Mouse (Mus musculus): ENCODE data around the gene Cyp46a1. TPM values are rescaled to one million over a fixed set of nuclear protein-coding genes. Genes with fewer than 3 reads are reported as not detected.

Gene Cyp46a1
- total and polyA plus RNA-seq, 3 experiments = not detected

DNA sequence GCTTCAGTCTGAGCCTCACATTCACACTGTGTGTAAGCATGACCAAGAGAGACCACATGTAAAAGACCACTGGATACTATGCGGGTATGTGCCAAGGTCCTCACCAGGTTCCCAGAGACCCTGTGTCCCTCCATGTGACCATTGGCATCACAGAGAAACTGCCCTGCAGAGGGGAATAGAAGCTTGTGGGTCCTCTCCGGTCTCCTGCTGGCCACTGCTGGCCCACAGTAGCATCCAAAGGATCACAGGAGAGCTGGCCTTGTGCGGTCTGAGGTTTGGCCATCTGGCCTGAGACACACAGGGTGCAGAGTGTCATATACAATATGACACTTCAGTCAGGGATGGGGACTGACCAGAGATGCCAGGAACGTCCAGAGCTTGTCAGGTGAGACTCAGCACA, 24.1 kb upstream of the Cyp46a1 start:
- Histone ChIP-seq H3K27me3 (replicated peaks) (peaks cover 40% of the 10 kb centered on the region), H3K27ac (ENCODE audit: insufficient read depth, low read depth) (no peak overlapping the region), H3K36me3 (replicated peaks in 1 of 2; ENCODE audit: control insufficient read depth in 1 of 2, insufficient read depth in 1 of 2, low read length in 1 of 2) (no peaks in the 10 kb centered on the region), H3K9me3 (replicated peaks; ENCODE audit: low read length) (peaks cover 7% of the 10 kb centered on the region), H3K4me3 (replicated peaks in 1 of 3; ENCODE audit: low read depth in 2 of 3, low read length in 2 of 3, poor library complexity in 1 of 3) (no peak overlapping the region), H3K79me2 (replicated peaks; ENCODE audit: control insufficient read depth, extremely low read depth, insufficient read depth, poor library complexity, severe bottlenecking) (no peaks in the 10 kb centered on the region), H3K4me1 (ENCODE audit: control insufficient read depth in 1 of 2, insufficient read depth in 2 of 2) (peaks cover 0 to 23% of the 10 kb centered on the region in 2 experiments; a peak in 2 of 4 replicates), H3K4me2 (ENCODE audit: insufficient read depth, low read depth, poor library complexity, severe bottlenecking) (no peak overlapping the region), H3K9ac (ENCODE audit: insufficient read depth, low read depth) (no peak overlapping the region)
- dilution Hi-C loops (cut with MboI; ENCODE audit: extremely low pct_ligation_motif_present, extremely low pct_unique_long_range_greater_than_20kb, low sequenced_read_pairs) = no loop called here
- TF ChIP-seq SMC3 (IDR thresholded peaks at IDR 0.05; ENCODE audit: low read depth, low read length) = no peak
- no peak for TF ChIP-seq EP300 (IDR thresholded peaks at IDR 0.05; ENCODE audit: low read length)
- no peak for TF ChIP-seq MAFK (IDR thresholded peaks at IDR 0.05; ENCODE audit: insufficient replicate concordance, low read length)
- TF ChIP-seq USF1 (IDR thresholded peaks at IDR 0.05; ENCODE audit: low read depth, low read length) = no peak
- TF ChIP-seq PAX5 (IDR thresholded peaks at IDR 0.05; ENCODE audit: low read length) = no peak
- no peak for TF ChIP-seq TBP (conservative IDR thresholded peaks at IDR 0.05; ENCODE audit: low read depth, low read length)
- no peak for TF ChIP-seq IRF4 (IDR thresholded peaks at IDR 0.05; ENCODE audit: low read depth, low read length)
- no peak for TF ChIP-seq UBTF (IDR thresholded peaks at IDR 0.05; ENCODE audit: low read depth, low read length)
- no peak for TF ChIP-seq RAD21 (IDR thresholded peaks at IDR 0.05; ENCODE audit: low read depth, low read length)
- in situ Hi-C loops (cut with MboI; ENCODE audit: low pct_ligation_motif_present, low pct_unique_long_range_greater_than_20kb, low sequenced_read_pairs) = no loop called here
- no peak for DNase-seq (ENCODE audit: extremely low read depth)

DNA sequence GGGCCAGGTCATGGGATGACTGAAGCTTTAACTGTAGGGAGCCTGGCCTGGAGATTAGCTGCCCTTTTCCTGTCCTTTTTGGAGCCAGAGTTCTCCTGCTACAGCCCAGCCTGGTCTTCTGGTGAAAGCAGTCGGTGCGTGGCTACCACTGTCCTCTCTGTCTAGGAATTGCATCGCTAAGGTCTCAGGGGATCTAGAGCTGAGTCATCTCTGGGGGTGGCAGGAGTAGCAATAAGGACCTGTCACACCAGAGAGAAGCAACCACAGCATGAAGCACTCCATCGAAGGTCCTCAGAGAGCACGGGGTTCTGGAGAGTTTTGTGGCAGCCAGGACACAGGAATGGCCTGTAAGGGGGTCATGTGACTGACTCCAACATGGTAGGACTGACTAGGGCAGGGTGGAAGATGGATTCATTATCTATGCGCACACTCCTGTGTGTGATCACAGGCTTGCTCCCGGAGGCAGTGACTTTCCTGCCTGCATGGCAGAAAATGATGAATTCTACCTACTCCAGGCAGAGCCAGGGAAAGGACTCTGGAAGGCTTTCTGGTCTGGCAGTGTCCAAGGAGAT, 23.6 kb upstream of the Cyp46a1 start:
- H3K4me2 ChIP-seq (ENCODE audit: insufficient read depth, low read depth, poor library complexity, severe bottlenecking) = no peak overlapping the region
- in situ Hi-C loops (cut with MboI; ENCODE audit: low pct_ligation_motif_present, low pct_unique_long_range_greater_than_20kb, low sequenced_read_pairs) (no loop called here), dilution Hi-C loops (cut with MboI; ENCODE audit: extremely low pct_ligation_motif_present, extremely low pct_unique_long_range_greater_than_20kb, low sequenced_read_pairs) (no loop called here)
- no peak overlapping the region for H3K27ac ChIP-seq (ENCODE audit: insufficient read depth, low read depth)
- no peak overlapping the region for H3K9ac ChIP-seq (ENCODE audit: insufficient read depth, low read depth)
- no peaks in the 10 kb centered on the region for H3K36me3 ChIP-seq (replicated peaks in 1 of 2; ENCODE audit: control insufficient read depth in 1 of 2, insufficient read depth in 1 of 2, low read length in 1 of 2)
- H3K9me3 ChIP-seq (replicated peaks; ENCODE audit: low read length) = peaks cover 7% of the 10 kb centered on the region
- no peaks in the 10 kb centered on the region for H3K79me2 ChIP-seq (replicated peaks; ENCODE audit: control insufficient read depth, extremely low read depth, insufficient read depth, poor library complexity, severe bottlenecking)
- peaks cover 0 to 23% of the 10 kb centered on the region in 2 experiments; a peak in 2 of 4 replicates for H3K4me1 ChIP-seq (ENCODE audit: control insufficient read depth in 1 of 2, insufficient read depth in 2 of 2)
- peaks cover 35% of the 10 kb centered on the region for H3K27me3 ChIP-seq (replicated peaks)
- H3K4me3 ChIP-seq (replicated peaks in 1 of 3; ENCODE audit: low read depth in 2 of 3, low read length in 2 of 3, poor library complexity in 1 of 3) = no peak overlapping the region
- TF ChIP-seq NELFE (IDR thresholded peaks at IDR 0.05; ENCODE audit: low read depth, low read length) (no peak), USF1 (IDR thresholded peaks at IDR 0.05; ENCODE audit: low read depth, low read length) (no peak), E2F4 (IDR thresholded peaks at IDR 0.05; ENCODE audit: insufficient replicate concordance, low read depth, low read length) (no peak), SMC3 (IDR thresholded peaks at IDR 0.05; ENCODE audit: low read depth, low read length) (no peak), ZKSCAN1 (IDR thresholded peaks at IDR 0.05; ENCODE audit: borderline replicate concordance, low read depth, low read length) (no peak), EP300 (IDR thresholded peaks at IDR 0.05; ENCODE audit: low read length) (no peak), ZC3H11A (IDR thresholded peaks at IDR 0.05; ENCODE audit: low read depth, low read length) (no peak), IRF4 (IDR thresholded peaks at IDR 0.05; ENCODE audit: low read depth, low read length) (no peak), CHD2 (IDR thresholded peaks at IDR 0.05; ENCODE audit: low read length) (no peak), GABPA (IDR thresholded peaks at IDR 0.05; ENCODE audit: insufficient replicate concordance, low read depth, low read length) (no peak), MAZ (IDR thresholded peaks at IDR 0.05; ENCODE audit: low read depth, low read length) (no peak), POLR2AphosphoS2 (IDR thresholded peaks at IDR 0.05; ENCODE audit: low read depth, low read length) (no peak), MAX (IDR thresholded peaks at IDR 0.05; ENCODE audit: low read length) (no peak), PAX5 (IDR thresholded peaks at IDR 0.05; ENCODE audit: low read length) (no peak), NRF1 (IDR thresholded peaks at IDR 0.05; ENCODE audit: low read depth, low read length) (no peak), HCFC1 (IDR thresholded peaks at IDR 0.05; ENCODE audit: low read depth, low read length) (no peak), ZNF384 (IDR thresholded peaks at IDR 0.05; ENCODE audit: low read depth, low read length) (no peak), MXI1 (IDR thresholded peaks at IDR 0.05; ENCODE audit: low read depth, low read length) (no peak), CTCF (conservative IDR thresholded peaks at IDR 0.05 in 1 of 2, IDR thresholded peaks at IDR 0.05 in 1 of 2; ENCODE audit: low read depth in 2 of 2, low read length in 2 of 2) (no peak)
- peak; percentile 49 for DNase-seq (ENCODE audit: extremely low read depth)
